Mouse (Mus musculus): ENCODE results near the gene Git1.

- peak; percentile 67 for TF ChIP-seq CTCF (IDR thresholded peaks at IDR 0.05; ENCODE audit: low read depth, low read length)
- no peak for TF ChIP-seq POLR2AphosphoS5 (IDR thresholded peaks at IDR 0.05; ENCODE audit: insufficient replicate concordance, low read depth, low read length)
Observed at GRCm38 (mm10) chr11:77446628-77447041, 46.7 kb upstream of the Git1 start.
